Mouse (Mus musculus): ENCODE results near the gene Dock9. TPM values are rescaled to one million over a fixed set of nuclear protein-coding genes. Genes with fewer than 3 reads are reported as not detected.
A peak's percentile ranks its signal among the peaks of the same experiment; 100 is the strongest.

Gene Dock9
- polyA plus RNA-seq, 1 experiment from 2014 or later: 14.5 TPM

- Histone ChIP-seq H3K9me3 (no peaks in the 10 kb centered on the region), H3K4me3 (no peak overlapping the region), H3K27me3 (replicated peaks) (no peaks in the 10 kb centered on the region), H3K27ac (no peak overlapping the region), H3K9ac (no peak overlapping the region), H3K4me2 (no peak overlapping the region), H3K4me1 (no peaks in the 10 kb centered on the region), H3K36me3 (replicated peaks) (no peaks in the 10 kb centered on the region)
- ATAC-seq (replicated peaks): no peak
- WGBS: 78% methylated on average over 9 of the region's 9 CpGs
These were observed 201.0 kb downstream of the Dock9 start for GRCm38 (mm10) chr14:121596631-121597030.

- WGBS: 86% methylated on average over 5 of the region's 5 CpGs
- no peaks in the 10 kb centered on the region for H3K4me1 ChIP-seq
- H3K27ac ChIP-seq: no peak overlapping the region
- H3K4me2 ChIP-seq: no peak overlapping the region
- H3K9me3 ChIP-seq: no peaks in the 10 kb centered on the region
- no peak overlapping the region for H3K9ac ChIP-seq
- ATAC-seq (replicated peaks): no peak
- H3K36me3 ChIP-seq (replicated peaks): no peaks in the 10 kb centered on the region
- H3K27me3 ChIP-seq (replicated peaks): no peaks in the 10 kb centered on the region
- H3K4me3 ChIP-seq: no peak overlapping the region
These were observed 203.0 kb downstream of the Dock9 start for GRCm38 (mm10) chr14:121594684-121595083.

- H3K4me1 ChIP-seq: 0 out of 2 replicates have a peak, but pooled peaks cover 5% of the 10 kb centered on the region
- WGBS: 69% methylated on average over 10 of the region's 10 CpGs
- no peak overlapping the region for H3K9ac ChIP-seq
- no peaks in the 10 kb centered on the region for H3K36me3 ChIP-seq (replicated peaks)
- no peaks in the 10 kb centered on the region for H3K9me3 ChIP-seq
- H3K27ac ChIP-seq: no peak overlapping the region
- H3K27me3 ChIP-seq (replicated peaks): no peaks in the 10 kb centered on the region
- ATAC-seq (replicated peaks): no peak
- H3K4me2 ChIP-seq: no peak overlapping the region
- no peak overlapping the region for H3K4me3 ChIP-seq
These were observed 204.2 kb downstream of the Dock9 start for GRCm38 (mm10) chr14:121593313-121593929.

- Histone ChIP-seq H3K36me3 (replicated peaks) (no peaks in the 10 kb centered on the region), H3K4me1 (0 out of 2 replicates have a peak, but pooled peaks cover 5% of the 10 kb centered on the region), H3K27ac (no peak overlapping the region), H3K4me3 (no peak overlapping the region), H3K27me3 (replicated peaks) (no peaks in the 10 kb centered on the region), H3K4me2 (no peak overlapping the region), H3K9me3 (no peaks in the 10 kb centered on the region), H3K9ac (no peak overlapping the region)
- no peak for ATAC-seq (replicated peaks)
- 28% methylated on average over 3 of the region's 3 CpGs for WGBS
These were observed 204.7 kb downstream of the Dock9 start for GRCm38 (mm10) chr14:121592890-121593289.

GRCm38 (mm10) chr14:121592356-121592755 is 205.3 kb downstream of the Dock9 start:
- Histone ChIP-seq H3K27ac (no peak overlapping the region), H3K9ac (no peak overlapping the region), H3K36me3 (replicated peaks) (no peaks in the 10 kb centered on the region), H3K4me3 (no peak overlapping the region), H3K9me3 (no peaks in the 10 kb centered on the region), H3K4me2 (no peak overlapping the region), H3K27me3 (replicated peaks) (no peaks in the 10 kb centered on the region), H3K4me1 (0 out of 2 replicates have a peak, but pooled peaks cover 5% of the 10 kb centered on the region)
- WGBS: 54% methylated on average over 9 of the region's 9 CpGs
- no peak for ATAC-seq (replicated peaks)

- peak; percentile 57 for ATAC-seq (replicated peaks)
- Histone ChIP-seq H3K4me3 (no peak overlapping the region), H3K4me2 (no peak overlapping the region), H3K27ac (no peak overlapping the region), H3K9me3 (no peaks in the 10 kb centered on the region), H3K36me3 (replicated peaks) (no peaks in the 10 kb centered on the region), H3K27me3 (replicated peaks) (no peaks in the 10 kb centered on the region), H3K4me1 (0 out of 2 replicates have a peak, but pooled peaks cover 5% of the 10 kb centered on the region), H3K9ac (no peak overlapping the region)
- WGBS: 53% methylated on average over 10 of the region's 10 CpGs
These were observed 208.4 kb downstream of the Dock9 start for GRCm38 (mm10) chr14:121589097-121589725.

GRCm38 (mm10) chr14:121588451-121588850 is 209.2 kb downstream of the Dock9 start:
- Histone ChIP-seq H3K9me3 (no peaks in the 10 kb centered on the region), H3K9ac (no peak overlapping the region), H3K27ac (no peak overlapping the region), H3K4me2 (no peak overlapping the region), H3K4me3 (no peak overlapping the region), H3K36me3 (replicated peaks) (no peaks in the 10 kb centered on the region), H3K27me3 (replicated peaks) (no peaks in the 10 kb centered on the region), H3K4me1 (0 out of 2 replicates have a peak, but pooled peaks cover 5% of the 10 kb centered on the region)
- 74% methylated on average over 4 of the region's 4 CpGs for WGBS
- peak; percentile 44; the same call in 1 of the 2 replicates for ATAC-seq (replicated peaks)

- H3K4me3 ChIP-seq: no peak overlapping the region
- no peak overlapping the region for H3K27ac ChIP-seq
- WGBS: 53% methylated on average over 21 of the region's 21 CpGs
- ATAC-seq (replicated peaks): no peak
- H3K27me3 ChIP-seq (replicated peaks): no peaks in the 10 kb centered on the region
- H3K9me3 ChIP-seq: no peaks in the 10 kb centered on the region
- no peak overlapping the region for H3K9ac ChIP-seq
- H3K4me2 ChIP-seq: no peak overlapping the region
- no peaks in the 10 kb centered on the region for H3K36me3 ChIP-seq (replicated peaks)
- H3K4me1 ChIP-seq: 0 out of 2 replicates have a peak, but pooled peaks cover 5% of the 10 kb centered on the region
These were observed 211.5 kb downstream of the Dock9 start for GRCm38 (mm10) chr14:121585906-121586765.

GRCm38 (mm10) chr14:121579055-121579454 is 218.6 kb downstream of the Dock9 start:
- Histone ChIP-seq H3K36me3 (replicated peaks) (0 out of 2 replicates have a peak, but pooled peaks cover 3% of the 10 kb centered on the region), H3K27ac (no peak overlapping the region), H3K9me3 (no peaks in the 10 kb centered on the region), H3K27me3 (replicated peaks) (no peaks in the 10 kb centered on the region), H3K4me1 (no peaks in the 10 kb centered on the region), H3K4me3 (no peak overlapping the region), H3K9ac (no peak overlapping the region), H3K4me2 (no peak overlapping the region)
- ATAC-seq (replicated peaks): 0 out of 2 replicates have a peak, but pooled peaks have one; percentile 27
- WGBS: 39% methylated on average over 3 of the region's 3 CpGs

- Histone ChIP-seq H3K9me3 (no peaks in the 10 kb centered on the region), H3K27ac (no peak overlapping the region), H3K27me3 (replicated peaks) (no peaks in the 10 kb centered on the region), H3K9ac (no peak overlapping the region), H3K36me3 (replicated peaks) (no peaks in the 10 kb centered on the region), H3K4me2 (no peak overlapping the region), H3K4me1 (no peaks in the 10 kb centered on the region), H3K4me3 (no peak overlapping the region)
- WGBS: 95% methylated on average over 5 of the region's 5 CpGs
- no peak for ATAC-seq (replicated peaks)
These were observed 224.2 kb downstream of the Dock9 start for GRCm38 (mm10) chr14:121573391-121573790.

- 15% methylated on average over 9 of the region's 9 CpGs for WGBS
- Histone ChIP-seq H3K27me3 (replicated peaks) (no peaks in the 10 kb centered on the region), H3K27ac (no peak overlapping the region), H3K4me3 (no peak overlapping the region), H3K4me2 (no peak overlapping the region), H3K9ac (no peak overlapping the region), H3K9me3 (no peaks in the 10 kb centered on the region), H3K4me1 (peaks cover 24% of the 10 kb centered on the region), H3K36me3 (replicated peaks) (no peaks in the 10 kb centered on the region)
- ATAC-seq (replicated peaks): peak; percentile 46
These were observed 230.8 kb downstream of the Dock9 start for GRCm38 (mm10) chr14:121566794-121567201.

- Histone ChIP-seq H3K27me3 (replicated peaks) (no peaks in the 10 kb centered on the region), H3K9me3 (no peaks in the 10 kb centered on the region), H3K9ac (no peak overlapping the region), H3K4me2 (no peak overlapping the region), H3K36me3 (replicated peaks) (0 out of 2 replicates have a peak, but pooled peaks cover 4% of the 10 kb centered on the region), H3K4me1 (peaks cover 24% of the 10 kb centered on the region), H3K27ac (no peak overlapping the region), H3K4me3 (no peak overlapping the region)
- no peak for ATAC-seq (replicated peaks)
- WGBS: 40% methylated on average over 6 of the region's 6 CpGs
These were observed 231.7 kb downstream of the Dock9 start for GRCm38 (mm10) chr14:121565930-121566329.

Measured in midbrain, embryonic 15.5 days (tissue).